Mouse (Mus musculus) megakaryocyte, embryonic 14.5 days (primary cell): Measurements from ENCODE around the gene Trnt1.

Experiments
- FLI1 ChIP-seq: IDR thresholded peaks from 2 replicates; pipeline ENCODE4 v1.6.1; 2012; ENCODE audit warnings: low read length, inconsistent platforms, mixed read lengths
- GATA1 ChIP-seq: IDR thresholded peaks from 3 replicates; pipeline ENCODE4 v1.6.1; 2012; ENCODE audit warnings: mixed read lengths, low read length, inconsistent platforms, borderline replicate concordance

DNA sequence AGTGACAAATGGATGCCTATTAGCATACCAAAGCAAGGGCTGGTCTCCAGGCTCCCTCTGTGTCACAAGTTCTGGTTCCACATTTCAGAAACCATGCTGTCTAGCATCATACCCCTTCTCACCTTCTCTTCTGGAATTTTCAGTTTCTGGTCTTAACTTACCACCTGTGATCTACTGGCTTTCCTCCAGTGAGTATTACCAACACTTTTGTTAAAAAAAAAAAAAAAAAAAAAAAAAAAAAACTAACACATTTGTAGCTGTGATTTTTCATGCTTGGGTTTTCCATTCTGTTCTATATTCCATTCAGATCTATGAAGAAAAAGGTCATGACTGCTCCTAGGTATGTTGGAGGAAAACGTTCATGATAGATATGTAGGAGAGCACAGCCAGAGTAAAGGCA is 3.0 kb upstream of the Trnt1 start:
- TF ChIP-seq GATA1 (no peak), FLI1 (no peak)
